Mouse (Mus musculus) CD4-positive, CD25-positive, alpha-beta regulatory T cell, adult 4 months (primary cell): ENCODE data around the gene Rfx4. TPM values are rescaled to one million over a fixed set of nuclear protein-coding genes. Genes with fewer than 3 reads are reported as not detected.

Experiments used
- polyA plus RNA-seq, 2 experiments: library from polyadenylated mRNA; unstranded; fragments of 100-300 nt; shearing (Covaris generic); gene quantifications; one replicate each; pipeline ENCODE4 v1.2.1; 2017

Gene Rfx4
- polyA plus RNA-seq, 2 experiments from 2014 or later: not detected

Other genes starting within 250 kb of the Rfx4 start
- gene Ckap4, start 222.0 kb upstream of the Rfx4 start, polyA plus RNA-seq: under 1 TPM; 0.20 to 0.23 TPM
- gene Tcp11l2, start 179.4 kb upstream of the Rfx4 start, polyA plus RNA-seq: 100 to 1,000 TPM; 235 to 261 TPM
- gene Polr3b, start 133.8 kb upstream of the Rfx4 start, polyA plus RNA-seq: 10 to 100 TPM; 21.8 to 28.6 TPM
- gene Ric8b, start 161.6 kb downstream of the Rfx4 start, polyA plus RNA-seq: 1 to 10 TPM; 6.3 to 7.2 TPM